Mouse (Mus musculus): ENCODE measurements at regions not wholly inside any gene's neighbourhood (a gene's known extent, or its start where the extent isn't known, plus 50 kb on each side); places are given as distances from the start of the nearest gene placed in this dataset.
"Not testable (repeated sequence)": the region's sequence is repeated elsewhere in the genome, so short reads cannot be mapped to it uniquely, and the experiment has no call there.

DNA sequence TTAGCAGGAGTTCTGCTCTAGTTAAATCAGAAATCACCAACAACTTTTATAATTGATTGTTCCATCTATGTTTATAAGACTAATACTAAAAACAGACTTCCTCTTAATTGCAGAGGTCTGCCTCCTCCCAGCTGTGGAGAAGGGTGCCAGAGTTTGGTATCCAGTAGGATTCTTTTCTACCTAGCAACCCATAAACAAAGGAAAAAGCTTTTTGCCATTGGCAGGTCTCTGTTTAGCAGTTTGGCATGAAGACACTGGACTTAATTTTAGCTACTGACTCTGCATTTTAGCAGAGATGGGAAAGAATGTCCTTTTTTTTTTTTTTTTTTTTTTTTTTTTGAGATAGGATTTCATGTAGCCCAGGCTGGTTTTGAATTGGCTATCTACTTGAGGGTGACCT is 1628.4 kb downstream of the A830018L16Rik start:
- ATAC-seq (replicated peaks; ENCODE audit: poor library complexity, severe bottlenecking), result no peak

- ATAC-seq (replicated peaks; ENCODE audit: poor library complexity, severe bottlenecking), result peak; percentile 60; the same call in 1 of the 2 replicates
These were observed 1636.4 kb downstream of the A830018L16Rik start for GRCm38 (mm10) chr1:13050140-13050775.

DNA sequence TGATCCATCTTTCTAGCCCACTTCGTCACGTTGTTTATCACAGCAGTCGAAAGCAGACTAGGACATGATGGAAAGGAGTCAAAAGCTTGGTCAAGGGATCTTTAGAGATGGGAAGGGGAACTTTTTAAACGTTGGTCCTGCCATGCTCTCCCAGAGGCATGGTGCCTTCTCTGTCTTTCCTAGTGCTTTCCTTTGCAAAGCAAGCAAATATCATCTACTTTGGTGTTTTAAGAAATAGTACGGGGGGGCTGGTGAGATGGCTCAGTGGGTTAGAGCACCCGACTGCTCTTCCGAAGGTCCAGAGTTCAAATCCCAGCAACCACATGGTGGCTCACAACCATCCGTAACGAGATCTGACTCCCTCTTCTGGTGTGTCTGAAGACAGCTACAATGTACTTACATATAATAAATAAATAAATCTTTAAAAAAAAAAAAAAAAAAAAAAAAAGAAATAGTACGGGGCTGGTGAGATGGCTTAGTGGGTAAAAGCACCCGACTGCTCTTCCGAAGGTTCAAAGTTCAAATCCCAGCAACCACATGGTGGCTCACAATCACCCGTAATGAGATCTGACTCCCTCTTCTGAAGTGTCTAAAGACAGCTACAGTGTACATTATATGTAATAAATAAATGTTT is 1637.6 kb downstream of the A830018L16Rik start:
- ATAC-seq (replicated peaks; ENCODE audit: poor library complexity, severe bottlenecking), result not testable (repeated sequence)

DNA sequence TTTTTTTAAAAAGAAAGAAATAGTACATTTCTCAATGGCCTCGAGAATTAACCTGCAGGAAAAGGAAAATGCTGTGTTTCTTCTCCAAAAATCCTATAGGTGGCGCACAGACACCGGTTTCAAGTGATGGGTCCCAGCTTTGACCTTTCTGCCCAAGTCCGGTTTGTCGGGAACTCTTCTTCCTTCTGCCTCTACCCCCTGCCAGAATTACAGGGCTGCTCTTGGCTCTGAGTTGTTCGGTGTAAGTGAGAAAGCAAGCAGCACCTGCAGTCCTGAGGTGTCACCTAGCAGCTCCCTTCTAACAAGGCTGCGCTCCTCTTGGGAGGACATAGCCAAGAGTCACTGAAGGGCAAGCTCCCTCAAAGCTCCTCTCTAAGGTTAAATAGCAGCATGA is 1638.2 kb downstream of the A830018L16Rik start:
- peak; percentile 79 for ATAC-seq (replicated peaks; ENCODE audit: poor library complexity, severe bottlenecking)

GRCm38 (mm10) chr1:13057741-13058140 is 1643.8 kb downstream of the A830018L16Rik start:
- ATAC-seq (replicated peaks; ENCODE audit: poor library complexity, severe bottlenecking), result no peak

- ATAC-seq (replicated peaks; ENCODE audit: poor library complexity, severe bottlenecking), result no peak
These were observed 1645.9 kb downstream of the A830018L16Rik start for GRCm38 (mm10) chr1:13059616-13060320.
